Mouse (Mus musculus): ENCODE measurements around the gene Lyl1. TPM values are rescaled to one million over a fixed set of nuclear protein-coding genes. Genes with fewer than 3 reads are reported as not detected.
A peak's percentile ranks its signal among the peaks of the same experiment; 100 is the strongest.

The Lyl1 gene
- polyA plus RNA-seq, 1 experiment from 2014 or later = 4.6 TPM

- WGBS = 15% methylated on average over 12 of the region's 12 CpGs
- Histone ChIP-seq H3K4me1 (peaks cover 87% of the 10 kb centered on the region), H3K27ac (peak overlapping the region; percentile 59; the same call in 1 of the 2 replicates), H3K27me3 (ENCODE audit: low read depth, poor library complexity, severe bottlenecking) (peaks cover 97% of the 10 kb centered on the region), H3K9me3 (replicated peaks) (no peaks in the 10 kb centered on the region), H3K36me3 (no peaks in the 10 kb centered on the region), H3K4me3 (0 out of 2 replicates have a peak overlapping the region, but pooled peaks have one; percentile 9)
- peak; percentile 94 for DNase-seq (ENCODE audit: low spot score)
Measured at GRCm38 (mm10) chr8:84708774-84709475, 7.7 kb downstream of the Lyl1 start.

GRCm38 (mm10) chr8:84709931-84710330, 8.7 kb downstream of the Lyl1 start:
- peaks cover 87% of the 10 kb centered on the region for H3K4me1 ChIP-seq
- 90% methylated on average over 1 of the region's 1 CpGs for WGBS
- no peak overlapping the region for H3K4me3 ChIP-seq
- no peak for DNase-seq (ENCODE audit: low spot score)
- peak overlapping the region; percentile 59; the same call in 1 of the 2 replicates for H3K27ac ChIP-seq
- H3K27me3 ChIP-seq (ENCODE audit: low read depth, poor library complexity, severe bottlenecking) = peaks cover 97% of the 10 kb centered on the region
- H3K36me3 ChIP-seq = no peaks in the 10 kb centered on the region
- no peaks in the 10 kb centered on the region for H3K9me3 ChIP-seq (replicated peaks)

- no peak for DNase-seq (ENCODE audit: low spot score)
- WGBS = 50% methylated on average over 3 of the region's 3 CpGs
- Histone ChIP-seq H3K4me3 (no peak overlapping the region; the same call in 1 of the 2 replicates), H3K27ac (peak overlapping the region; percentile 89), H3K36me3 (no peaks in the 10 kb centered on the region), H3K27me3 (ENCODE audit: low read depth, poor library complexity, severe bottlenecking) (peaks cover 100% of the 10 kb centered on the region), H3K4me1 (peaks cover 89% of the 10 kb centered on the region), H3K9me3 (replicated peaks) (no peaks in the 10 kb centered on the region)
Measured at GRCm38 (mm10) chr8:84711312-84711711, 10.1 kb downstream of the Lyl1 start.

GRCm38 (mm10) chr8:84711933-84712758, 10.9 kb downstream of the Lyl1 start:
- peaks cover 89% of the 10 kb centered on the region for H3K4me1 ChIP-seq

DNA sequence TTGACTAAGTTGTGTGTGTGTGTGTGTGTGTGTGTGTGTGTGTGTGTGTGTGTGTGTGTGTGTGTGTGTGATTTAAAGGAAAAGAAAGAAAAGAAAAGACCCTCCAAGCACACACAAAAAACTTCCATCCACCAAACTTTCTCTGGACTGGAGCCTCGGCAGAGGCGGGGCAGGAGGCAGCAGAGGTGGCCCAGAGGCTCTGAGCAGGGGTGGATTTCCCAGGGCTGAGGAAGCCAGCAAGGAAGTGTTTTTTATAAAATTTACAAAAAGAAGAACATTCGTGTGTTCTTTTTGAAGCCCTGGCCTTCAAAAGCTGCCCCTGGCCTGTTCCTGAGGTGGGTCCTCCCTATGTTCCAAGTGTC, 11.5 kb downstream of the Lyl1 start:
- DNase-seq (ENCODE audit: low spot score) = no peak
- peaks cover 87% of the 10 kb centered on the region for H3K4me1 ChIP-seq
- H3K27me3 ChIP-seq (ENCODE audit: low read depth, poor library complexity, severe bottlenecking) = peaks cover 100% of the 10 kb centered on the region
- H3K36me3 ChIP-seq = no peaks in the 10 kb centered on the region
- no peaks in the 10 kb centered on the region for H3K9me3 ChIP-seq (replicated peaks)
- H3K4me3 ChIP-seq = 0 out of 2 replicates have a peak overlapping the region, but pooled peaks have one; percentile 30
- 29% methylated on average over 3 of the region's 3 CpGs for WGBS
- H3K27ac ChIP-seq = peak overlapping the region; percentile 89

More at GRCm38 (mm10) chr8:84711933-84712758, 10.9 kb downstream of the Lyl1 start:
- Histone ChIP-seq H3K27me3 (ENCODE audit: low read depth, poor library complexity, severe bottlenecking) (peaks cover 100% of the 10 kb centered on the region), H3K9me3 (replicated peaks) (no peaks in the 10 kb centered on the region), H3K36me3 (no peaks in the 10 kb centered on the region), H3K27ac (peak overlapping the region; percentile 89), H3K4me3 (peak overlapping the region; percentile 30)
- peak; percentile 63 for DNase-seq (ENCODE audit: low spot score)
- WGBS = 17% methylated on average over 11 of the region's 11 CpGs

GRCm38 (mm10) chr8:84713381-84713780, 12.1 kb downstream of the Lyl1 start:
- Histone ChIP-seq H3K9me3 (replicated peaks) (no peaks in the 10 kb centered on the region), H3K27ac (peak overlapping the region; percentile 89), H3K4me1 (peaks cover 81% of the 10 kb centered on the region), H3K36me3 (no peaks in the 10 kb centered on the region), H3K27me3 (ENCODE audit: low read depth, poor library complexity, severe bottlenecking) (peaks cover 100% of the 10 kb centered on the region), H3K4me3 (peak overlapping the region; percentile 18; the same call in 1 of the 2 replicates)
- 32% methylated on average over 4 of the region's 4 CpGs for WGBS
- DNase-seq (ENCODE audit: low spot score) = no peak

DNA sequence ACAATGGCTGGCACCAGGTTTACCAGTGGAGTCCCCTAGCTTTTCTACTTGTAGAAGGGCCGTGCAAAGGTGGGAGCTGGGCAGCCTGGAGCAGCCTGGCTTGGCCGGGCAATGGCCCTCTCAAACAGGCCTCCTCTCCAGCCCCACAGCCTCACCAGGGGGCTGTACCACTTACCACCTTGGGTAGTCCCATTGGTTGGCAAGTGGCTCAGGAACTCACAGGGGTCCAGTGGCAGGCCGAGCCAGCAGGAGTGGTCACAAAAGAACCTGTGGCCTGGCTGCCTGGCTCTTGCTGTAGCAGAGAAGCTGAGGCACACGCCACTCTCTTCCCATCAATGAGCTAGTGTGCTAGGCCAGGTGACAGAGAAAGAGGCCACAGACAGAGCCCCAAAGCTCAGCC, 12.9 kb downstream of the Lyl1 start:
- WGBS = 46% methylated on average over 4 of the region's 4 CpGs
- H3K9me3 ChIP-seq (replicated peaks) = no peaks in the 10 kb centered on the region
- no peaks in the 10 kb centered on the region for H3K36me3 ChIP-seq
- no peak for DNase-seq (ENCODE audit: low spot score)
- H3K4me1 ChIP-seq = peaks cover 81% of the 10 kb centered on the region
- peak overlapping the region; percentile 89 for H3K27ac ChIP-seq
- peaks cover 100% of the 10 kb centered on the region for H3K27me3 ChIP-seq (ENCODE audit: low read depth, poor library complexity, severe bottlenecking)
- H3K4me3 ChIP-seq = no peak overlapping the region

- H3K27me3 ChIP-seq (ENCODE audit: low read depth, poor library complexity, severe bottlenecking) = peaks cover 100% of the 10 kb centered on the region
- 4% methylated on average over 27 of the region's 27 CpGs for whole genome bisulfite sequencing
- no peaks in the 10 kb centered on the region for H3K9me3 ChIP-seq (replicated peaks)
- DNase-seq (ENCODE audit: low spot score) = peak; percentile 64
- peak overlapping the region; percentile 83 for H3K27ac ChIP-seq
- no peaks in the 10 kb centered on the region for H3K36me3 ChIP-seq
- H3K4me1 ChIP-seq = peaks cover 87% of the 10 kb centered on the region
- H3K4me3 ChIP-seq = peak overlapping the region; percentile 39
Measured at GRCm38 (mm10) chr8:84715893-84716468, 14.7 kb downstream of the Lyl1 start.

GRCm38 (mm10) chr8:84716790-84717189, 15.5 kb downstream of the Lyl1 start:
- H3K27me3 ChIP-seq (ENCODE audit: low read depth, poor library complexity, severe bottlenecking) = peaks cover 100% of the 10 kb centered on the region
- H3K9me3 ChIP-seq (replicated peaks) = no peaks in the 10 kb centered on the region
- WGBS = 79% methylated on average over 11 of the region's 11 CpGs
- H3K4me3 ChIP-seq = no peak overlapping the region
- H3K4me1 ChIP-seq = peaks cover 87% of the 10 kb centered on the region
- DNase-seq (ENCODE audit: low spot score) = peak; percentile 49
- no peaks in the 10 kb centered on the region for H3K36me3 ChIP-seq
- H3K27ac ChIP-seq = peak overlapping the region; percentile 83

DNA sequence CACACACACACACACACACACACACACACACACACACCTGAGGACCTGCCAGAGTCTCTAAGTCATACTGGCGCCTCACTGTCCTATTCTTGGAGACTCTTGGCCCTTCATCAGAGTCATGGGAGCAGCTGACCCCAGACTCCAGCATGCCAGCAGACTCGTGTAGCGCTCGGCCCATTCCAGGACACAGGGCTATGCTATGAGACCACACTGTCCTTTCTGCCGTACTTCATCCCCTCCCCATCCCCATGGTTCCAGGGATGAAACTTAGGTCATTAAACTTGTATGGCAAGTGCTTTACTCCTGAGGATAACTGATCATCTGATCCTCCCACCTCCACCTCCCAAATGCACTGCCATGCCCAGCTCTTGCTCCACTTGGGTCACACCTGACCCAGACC, 17.2 kb downstream of the Lyl1 start:
- WGBS = 86% methylated on average over 5 of the region's 5 CpGs
- H3K27ac ChIP-seq = peak overlapping the region; percentile 97
- no peak overlapping the region for H3K4me3 ChIP-seq
- peaks cover 96% of the 10 kb centered on the region for H3K27me3 ChIP-seq (ENCODE audit: low read depth, poor library complexity, severe bottlenecking)
- no peaks in the 10 kb centered on the region for H3K9me3 ChIP-seq (replicated peaks)
- H3K36me3 ChIP-seq = 0 out of 2 replicates have a peak, but pooled peaks cover 3% of the 10 kb centered on the region
- H3K4me1 ChIP-seq = peaks cover 87% of the 10 kb centered on the region
- DNase-seq (ENCODE audit: low spot score) = no peak

DNA sequence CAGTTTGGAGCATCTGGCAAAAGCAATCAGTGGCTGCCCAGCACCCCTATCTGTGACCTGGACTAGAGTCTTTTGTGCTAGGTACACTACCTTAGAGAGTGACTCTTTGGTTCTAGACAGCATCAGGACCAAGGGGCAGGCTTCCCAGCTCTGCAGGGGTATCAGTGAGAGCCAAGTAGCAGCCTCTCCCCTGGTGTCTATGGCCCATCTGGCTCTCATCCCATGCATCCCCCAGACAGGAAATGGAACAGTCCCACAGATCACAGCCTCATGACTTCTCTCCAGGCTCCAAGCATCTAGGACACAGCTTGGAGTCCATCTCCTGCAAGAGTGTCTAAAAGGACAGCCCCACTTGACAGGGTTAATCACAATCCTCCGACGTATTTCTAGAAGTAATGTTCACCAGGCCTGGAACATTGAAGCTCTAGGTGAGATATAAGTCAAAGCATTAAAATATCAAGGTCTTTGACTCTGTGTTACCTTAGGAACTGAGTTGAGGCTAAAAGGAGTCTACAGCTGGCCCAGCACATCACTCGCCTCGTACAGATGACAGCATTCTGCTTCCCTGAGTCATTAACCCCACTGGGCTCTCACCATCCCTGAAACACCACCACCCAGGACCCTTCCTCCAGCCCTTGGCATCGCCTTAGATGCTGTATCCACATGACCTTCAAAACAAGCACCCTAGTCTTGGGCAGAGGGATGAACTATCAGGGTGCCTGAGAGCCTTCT, 17.9 kb downstream of the Lyl1 start:
- H3K9me3 ChIP-seq (replicated peaks) = no peaks in the 10 kb centered on the region
- DNase-seq (ENCODE audit: low spot score) = no peak
- WGBS = 79% methylated on average over 5 of the region's 5 CpGs
- peak overlapping the region; percentile 97 for H3K27ac ChIP-seq
- H3K27me3 ChIP-seq (ENCODE audit: low read depth, poor library complexity, severe bottlenecking) = peaks cover 96% of the 10 kb centered on the region
- no peak overlapping the region for H3K4me3 ChIP-seq
- H3K36me3 ChIP-seq = 0 out of 2 replicates have a peak, but pooled peaks cover 3% of the 10 kb centered on the region
- H3K4me1 ChIP-seq = peaks cover 87% of the 10 kb centered on the region

GRCm38 (mm10) chr8:84722530-84722849, 21.2 kb downstream of the Lyl1 start:
- no peak for DNase-seq (ENCODE audit: low spot score)
- H3K4me3 ChIP-seq = peak overlapping the region; percentile 42
- H3K27ac ChIP-seq = peak overlapping the region; percentile 97
- peaks cover 15% of the 10 kb centered on the region; the same call in 1 of the 2 replicates for H3K36me3 ChIP-seq
- peaks cover 90% of the 10 kb centered on the region for H3K27me3 ChIP-seq (ENCODE audit: low read depth, poor library complexity, severe bottlenecking)
- H3K9me3 ChIP-seq (replicated peaks) = no peaks in the 10 kb centered on the region
- peaks cover 85% of the 10 kb centered on the region for H3K4me1 ChIP-seq
- 47% methylated on average over 6 of the region's 6 CpGs for WGBS

Measured in limb, embryonic 10.5 days (tissue).